Comparison of ENCODE assay signal across 12 mouse cellular contexts in genomic region chr5:87333584-87333983, GRCm38 (mm10). TPM values are rescaled to one million over a fixed set of nuclear protein-coding genes. Genes with fewer than 3 reads are reported as not detected.
DNase-seq lines count a peak whose midpoint lies in the region; ATAC-seq and TF ChIP-seq lines count a peak whose summit lies in the region.
"Had no signal": no experiment of that assay in that cellular context is flagged by ENCODE, and none has a peak within 500 bp of the region (broad histone marks: within the 10 kb centered on the region; RNA-seq: fewer than 3 reads in every experiment).

No protein-coding gene starts in this region.

- H3K27ac ChIP-seq in hindbrain, postnatal 0 days: no peak overlapping the region
- no peak overlapping the region for H3K27ac ChIP-seq in hindbrain, embryonic 14.5 days
- no peak overlapping the region for H3K27ac ChIP-seq in midbrain, embryonic 14.5 days (replicated peaks; ENCODE audit: low read depth, low read length)
- no peak overlapping the region for H3K27ac ChIP-seq in midbrain, embryonic 10.5 days (replicated peaks)
- H3K27ac ChIP-seq in midbrain, embryonic 13.5 days: no peak overlapping the region
- H3K27ac ChIP-seq: limb, embryonic 13.5 days had no signal

- 65% methylated on average over 3 of the region's 3 CpGs for WGBS in hindbrain, postnatal 0 days
- 63% methylated on average over 3 of the region's 3 CpGs for WGBS in hindbrain, embryonic 14.5 days
- 75% methylated on average over 3 of the region's 3 CpGs for WGBS in midbrain, embryonic 14.5 days
- 66% methylated on average over 3 of the region's 3 CpGs for WGBS in midbrain, embryonic 10.5 days
- WGBS in midbrain, embryonic 13.5 days: 67% methylated on average over 3 of the region's 3 CpGs

- no peak overlapping the region for H3K9ac ChIP-seq in hindbrain, postnatal 0 days (replicated peaks; ENCODE audit: low read length)
- no peak overlapping the region for H3K9ac ChIP-seq in hindbrain, embryonic 14.5 days
- H3K9ac ChIP-seq in midbrain, embryonic 14.5 days (replicated peaks; ENCODE audit: low read length): no peak overlapping the region
- no peak overlapping the region for H3K9ac ChIP-seq in midbrain, embryonic 13.5 days (replicated peaks)
- H3K9ac ChIP-seq: limb, embryonic 13.5 days had no signal

- TF ChIP-seq CTCF in hindbrain, postnatal 0 days (IDR thresholded peaks at IDR 0.05; ENCODE audit: low read depth): peak; percentile 30

- H3K4me3 ChIP-seq in hindbrain, postnatal 0 days (ENCODE audit: low read length): no peak overlapping the region
- H3K4me3 ChIP-seq in hindbrain, embryonic 14.5 days (replicated peaks; ENCODE audit: low read length): no peak overlapping the region
- H3K4me3 ChIP-seq in midbrain, embryonic 14.5 days (replicated peaks; ENCODE audit: low read depth, low read length): no peak overlapping the region
- no peak overlapping the region for H3K4me3 ChIP-seq in midbrain, embryonic 10.5 days
- H3K4me3 ChIP-seq in midbrain, embryonic 13.5 days (replicated peaks): no peak overlapping the region
- H3K4me3 ChIP-seq: limb, embryonic 13.5 days had no signal

- H3K9me3 ChIP-seq in hindbrain, postnatal 0 days (ENCODE audit: low read length): no peaks in the 10 kb centered on the region
- H3K9me3 ChIP-seq in hindbrain, embryonic 14.5 days (ENCODE audit: control insufficient read depth, low read length): no peaks in the 10 kb centered on the region
- H3K9me3 ChIP-seq in midbrain, embryonic 14.5 days (ENCODE audit: control insufficient read depth, low read length): no peaks in the 10 kb centered on the region
- no peaks in the 10 kb centered on the region for H3K9me3 ChIP-seq in midbrain, embryonic 10.5 days (replicated peaks)
- no peaks in the 10 kb centered on the region for H3K9me3 ChIP-seq in midbrain, embryonic 13.5 days
- H3K9me3 ChIP-seq: limb, embryonic 13.5 days had no signal

- DNase-seq in hindbrain, postnatal 0 days (ENCODE audit: low spot score): no peak
- no peak for DNase-seq in hindbrain, embryonic 14.5 days (ENCODE audit: low spot score)
- DNase-seq in midbrain, embryonic 14.5 days: peak; percentile 28
- no peak for DNase-seq in midbrain, embryonic 10.5 days (ENCODE audit: low spot score)
- DNase-seq in brain, adult 2 months (ENCODE audit: low read depth, low spot score): peak; percentile 35
- DNase-seq in retina, embryonic 14.5 days (ENCODE audit: low spot score): peak; percentile 49
- DNase-seq in thymus, postnatal 0 days (ENCODE audit: low spot score): no peak
- DNase-seq: heart, postnatal 4 days had no signal

- H3K36me3 ChIP-seq in hindbrain, postnatal 0 days (ENCODE audit: insufficient read depth, low read length): no peaks in the 10 kb centered on the region
- H3K36me3 ChIP-seq in hindbrain, embryonic 14.5 days (replicated peaks; ENCODE audit: control insufficient read depth, insufficient read depth): no peaks in the 10 kb centered on the region
- H3K36me3 ChIP-seq in midbrain, embryonic 14.5 days (ENCODE audit: control insufficient read depth, insufficient read depth, low read length): no peaks in the 10 kb centered on the region
- no peaks in the 10 kb centered on the region for H3K36me3 ChIP-seq in midbrain, embryonic 10.5 days
- H3K36me3 ChIP-seq in midbrain, embryonic 13.5 days: no peaks in the 10 kb centered on the region
- H3K36me3 ChIP-seq: limb, embryonic 13.5 days had no signal

- no peaks in the 10 kb centered on the region for H3K27me3 ChIP-seq in hindbrain, postnatal 0 days (ENCODE audit: insufficient read depth, low read length)
- no peaks in the 10 kb centered on the region for H3K27me3 ChIP-seq in hindbrain, embryonic 14.5 days (ENCODE audit: control insufficient read depth, insufficient read depth, low read length)
- no peaks in the 10 kb centered on the region for H3K27me3 ChIP-seq in midbrain, embryonic 14.5 days (ENCODE audit: control insufficient read depth, insufficient read depth, low read length)
- H3K27me3 ChIP-seq in midbrain, embryonic 10.5 days (ENCODE audit: low read depth, poor library complexity, severe bottlenecking): no peaks in the 10 kb centered on the region
- H3K27me3 ChIP-seq in midbrain, embryonic 13.5 days: no peaks in the 10 kb centered on the region
- H3K27me3 ChIP-seq: limb, embryonic 13.5 days had no signal

- ATAC-seq in hindbrain, postnatal 0 days: no peak
- ATAC-seq in hindbrain, embryonic 14.5 days (ENCODE audit: low FRiP score): no peak
- ATAC-seq in midbrain, embryonic 14.5 days (ENCODE audit: low FRiP score, low TSS enrichment): no peak
- no peak for ATAC-seq in midbrain, embryonic 13.5 days

- no peak overlapping the region for H3K4me2 ChIP-seq in hindbrain, postnatal 0 days (ENCODE audit: low read depth, low read length)
- no peak overlapping the region for H3K4me2 ChIP-seq in hindbrain, embryonic 14.5 days (replicated peaks)
- H3K4me2 ChIP-seq in midbrain, embryonic 14.5 days (ENCODE audit: low read length): no peak overlapping the region
- no peak overlapping the region for H3K4me2 ChIP-seq in midbrain, embryonic 13.5 days (replicated peaks)
- H3K4me2 ChIP-seq: limb, embryonic 13.5 days; midbrain, embryonic 11.5 days had no signal

- H3K4me1 ChIP-seq in hindbrain, postnatal 0 days (ENCODE audit: insufficient read depth, low read length): no peaks in the 10 kb centered on the region
- H3K4me1 ChIP-seq in hindbrain, embryonic 14.5 days (replicated peaks; ENCODE audit: control insufficient read depth, insufficient read depth, low read length): no peaks in the 10 kb centered on the region
- H3K4me1 ChIP-seq in midbrain, embryonic 14.5 days (ENCODE audit: control insufficient read depth, insufficient read depth, low read length): no peaks in the 10 kb centered on the region
- H3K4me1 ChIP-seq in midbrain, embryonic 10.5 days: no peaks in the 10 kb centered on the region
- H3K4me1 ChIP-seq in midbrain, embryonic 13.5 days (replicated peaks): no peaks in the 10 kb centered on the region
- H3K4me1 ChIP-seq: limb, embryonic 13.5 days had no signal

RNA-seq across cellular contexts. Expression of gene Ugt2a3, which starts 3.4 kb away (rescaled TPM):
- total RNA-seq in hindbrain, postnatal 0 days (2014; rRNA removed): not detected in 2 replicates
- polyA plus RNA-seq in hindbrain, postnatal 0 days (2015; fragmentation: Nextera tagmentation; extraction: Ambion mirVana): not detected in 2 replicates
- not detected in 2 replicates for polyA plus RNA-seq in hindbrain, embryonic 14.5 days (2014; fragmentation: Nextera tagmentation; extraction: Ambion mirVana)
- polyA plus RNA-seq in midbrain, embryonic 14.5 days (2014; fragmentation: Nextera tagmentation; extraction: Ambion mirVana): not detected in 2 replicates
- not detected in 2 replicates for polyA plus RNA-seq in midbrain, embryonic 10.5 days (2016; fragmentation: Nextera tagmentation; extraction: Ambion mirVana)
- not detected in 2 replicates for polyA plus RNA-seq in thymus, postnatal 0 days (2015; fragmentation: Nextera tagmentation; extraction: Ambion mirVana)
- polyA plus RNA-seq in midbrain, embryonic 13.5 days (2015; fragmentation: Nextera tagmentation; extraction: Ambion mirVana): not detected in 2 replicates
- total RNA-seq: heart, postnatal 4 days had no signal
- polyA plus RNA-seq: limb, embryonic 13.5 days; midbrain, embryonic 11.5 days; testis, adult 2 months had no signal

Comparison
In these comparisons a context has a peak if more than half of its experiments do, and no peak if none do; other contexts are left out.
1. DNase-seq: peak in midbrain, embryonic 14.5 days (single experiment), brain, adult 2 months (single experiment) and retina, embryonic 14.5 days (single experiment); none in hindbrain, postnatal 0 days (single experiment), hindbrain, embryonic 14.5 days (single experiment), midbrain, embryonic 10.5 days (single experiment) and thymus, postnatal 0 days (single experiment).